Mouse (Mus musculus) cerebellum, postnatal 25 days (tissue): ENCODE results near the gene Rpl18a.

ENCODE experiments used
- DNase-seq, 2 experiments: peaks; one replicate each; pipeline ENCODE4 v3.0.0; 2021; ENCODE audit warnings: mixed read lengths in 2 of 2

The Rpl18a gene

GRCm38 (mm10) chr8:70902211-70902610, 5.0 kb upstream of the Rpl18a start:
- no peak for DNase-seq

DNA sequence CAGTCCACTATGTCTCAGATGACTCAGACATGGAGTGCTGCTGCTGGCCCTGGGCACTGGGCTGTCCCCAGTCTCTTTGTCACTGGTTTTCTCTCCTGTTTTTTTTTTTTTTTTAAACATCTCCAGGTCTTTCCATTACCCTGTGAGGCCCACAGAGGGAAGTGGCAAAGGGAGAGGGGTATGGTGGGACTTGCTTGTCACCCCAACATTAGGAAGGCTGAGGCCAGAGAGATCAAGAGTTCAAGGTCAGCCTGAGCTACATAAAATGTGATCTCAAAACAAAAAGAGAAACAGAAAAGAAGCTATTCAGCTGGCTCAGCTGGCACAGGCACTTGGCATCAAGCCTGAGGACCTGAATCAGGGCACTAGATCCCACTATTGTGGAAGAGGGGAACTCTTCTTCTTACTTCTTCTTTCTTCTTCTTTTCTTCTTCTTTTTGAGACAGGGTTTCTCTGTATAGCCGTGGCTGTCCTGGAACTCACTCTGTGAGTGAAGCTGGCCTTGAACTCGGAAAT, 3.7 kb upstream of the Rpl18a start:
- DNase-seq: no peak

GRCm38 (mm10) chr8:70899226-70899625, 2.0 kb upstream of the Rpl18a start:
- DNase-seq: no peak

- DNase-seq: peak in 1 of 2 experiments; percentile 15
Observed at GRCm38 (mm10) chr8:70898661-70899198, 1.5 kb upstream of the Rpl18a start.

GRCm38 (mm10) chr8:70897681-70898413, 635 bp upstream of the Rpl18a start:
- peak; percentile 93 to 95 for DNase-seq

GRCm38 (mm10) chr8:70896316-70897020, 744 bp downstream of the Rpl18a start:
- peak in 1 of 2 experiments; percentile 33 for DNase-seq

DNA sequence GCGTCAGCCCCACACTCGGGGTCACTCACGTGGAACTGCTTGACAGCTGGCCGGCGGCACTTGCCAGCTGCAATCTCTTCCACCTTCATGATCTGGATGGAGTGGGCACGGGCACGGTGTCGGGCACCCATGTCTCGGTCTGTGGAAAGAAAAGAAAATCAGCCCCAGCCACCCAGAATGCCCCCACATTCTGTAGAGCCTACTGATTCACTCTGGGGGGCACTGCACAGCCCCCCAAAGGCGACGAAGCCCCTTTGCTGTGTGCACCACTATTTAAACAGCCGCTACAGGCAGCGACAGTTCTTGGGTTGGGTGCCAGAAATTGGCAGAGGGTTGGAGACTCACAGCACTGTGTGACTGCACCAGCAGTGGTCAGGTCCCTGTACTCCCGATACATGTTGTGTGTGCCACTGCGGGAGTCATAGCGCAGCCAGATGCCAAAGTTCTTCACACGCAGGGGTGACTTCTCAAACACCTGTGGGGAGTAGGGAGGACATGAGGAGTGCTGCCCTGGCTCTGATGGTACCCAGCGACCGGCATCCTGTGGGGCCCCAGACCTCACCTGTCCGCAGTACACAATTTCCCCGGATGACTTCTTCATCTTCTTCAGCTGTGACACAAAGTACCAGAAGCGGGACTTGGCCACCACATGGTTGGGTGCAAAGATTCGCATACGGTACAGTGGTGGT, 1.5 kb downstream of the Rpl18a start:
- DNase-seq: peak in 1 of 2 experiments; percentile 9

GRCm38 (mm10) chr8:70894771-70895545, 2.3 kb downstream of the Rpl18a start:
- DNase-seq: no peak

GRCm38 (mm10) chr8:70894385-70894720, 2.9 kb downstream of the Rpl18a start:
- DNase-seq: no peak

DNA sequence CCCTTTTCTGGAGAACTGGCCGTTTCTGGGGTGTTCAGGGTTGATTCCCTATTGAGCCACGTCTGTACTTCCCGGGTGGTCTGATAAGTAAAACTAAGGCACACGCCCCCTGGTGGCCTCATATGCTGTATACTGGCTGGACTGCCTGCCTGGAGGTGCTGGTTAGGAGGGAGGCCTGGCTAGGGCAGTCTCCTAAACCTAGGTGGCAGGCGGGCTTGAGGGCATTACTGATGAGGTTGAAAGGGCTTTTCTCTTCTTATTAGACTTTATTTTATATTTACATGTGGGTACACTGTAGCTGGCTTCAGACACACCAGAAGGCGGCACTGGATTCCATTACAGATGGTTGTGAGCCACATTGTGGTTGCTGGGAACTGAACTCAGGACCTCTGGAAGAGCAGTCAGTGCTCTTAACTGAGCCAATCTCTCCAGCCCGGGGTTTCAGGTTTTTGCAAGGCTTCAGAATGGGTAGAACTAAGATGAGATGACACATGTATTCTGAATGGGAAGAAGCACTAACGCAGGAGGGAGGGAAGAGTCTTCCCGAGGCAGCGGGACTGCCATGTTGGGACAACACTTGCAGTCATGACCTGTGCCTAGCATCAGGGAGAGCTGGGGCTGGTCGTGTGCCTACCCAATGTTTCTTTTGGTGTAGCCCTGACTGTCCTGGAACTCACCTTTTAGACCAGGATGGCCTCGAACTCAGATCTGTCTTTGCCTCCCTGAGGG, 3.4 kb downstream of the Rpl18a start:
- DNase-seq: peak; percentile 74 to 84

DNA sequence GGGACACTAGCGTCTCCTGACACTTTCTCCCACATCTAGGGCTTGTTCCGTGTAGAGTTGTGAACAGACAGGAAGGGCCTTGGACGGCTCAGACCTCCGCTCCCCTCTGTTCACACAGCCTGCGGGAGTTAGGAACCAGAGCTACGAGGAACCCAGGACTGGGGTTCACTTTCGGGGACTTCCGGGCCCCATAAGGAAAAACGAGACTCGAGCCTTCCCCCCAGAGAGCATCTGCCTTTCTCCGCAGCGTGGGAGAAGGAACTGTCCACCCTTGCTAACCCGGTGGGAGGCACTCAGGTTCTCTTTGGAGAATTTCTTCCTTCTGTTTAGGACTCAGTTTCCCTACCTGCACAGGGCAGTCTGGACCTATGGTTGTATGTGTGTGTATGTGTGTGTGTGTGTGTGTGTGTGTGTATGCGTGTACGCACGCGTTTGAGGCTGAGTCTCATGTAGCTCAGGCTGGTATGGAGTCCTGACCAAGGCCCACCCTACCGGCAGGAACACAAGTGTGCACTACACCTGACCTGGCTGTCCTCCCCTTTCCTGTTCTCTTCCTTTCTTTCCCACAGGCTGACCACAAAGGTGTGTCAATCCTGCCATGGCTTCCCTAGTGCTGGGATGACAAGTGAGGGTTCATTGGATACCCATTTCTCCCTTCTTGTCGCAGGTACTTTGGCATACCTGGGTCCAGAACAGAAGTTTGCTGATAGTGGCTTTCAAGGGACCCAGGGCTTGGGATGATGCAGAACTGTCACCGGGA, 4.1 kb downstream of the Rpl18a start:
- DNase-seq: peak in 1 of 2 experiments; percentile 16

DNA sequence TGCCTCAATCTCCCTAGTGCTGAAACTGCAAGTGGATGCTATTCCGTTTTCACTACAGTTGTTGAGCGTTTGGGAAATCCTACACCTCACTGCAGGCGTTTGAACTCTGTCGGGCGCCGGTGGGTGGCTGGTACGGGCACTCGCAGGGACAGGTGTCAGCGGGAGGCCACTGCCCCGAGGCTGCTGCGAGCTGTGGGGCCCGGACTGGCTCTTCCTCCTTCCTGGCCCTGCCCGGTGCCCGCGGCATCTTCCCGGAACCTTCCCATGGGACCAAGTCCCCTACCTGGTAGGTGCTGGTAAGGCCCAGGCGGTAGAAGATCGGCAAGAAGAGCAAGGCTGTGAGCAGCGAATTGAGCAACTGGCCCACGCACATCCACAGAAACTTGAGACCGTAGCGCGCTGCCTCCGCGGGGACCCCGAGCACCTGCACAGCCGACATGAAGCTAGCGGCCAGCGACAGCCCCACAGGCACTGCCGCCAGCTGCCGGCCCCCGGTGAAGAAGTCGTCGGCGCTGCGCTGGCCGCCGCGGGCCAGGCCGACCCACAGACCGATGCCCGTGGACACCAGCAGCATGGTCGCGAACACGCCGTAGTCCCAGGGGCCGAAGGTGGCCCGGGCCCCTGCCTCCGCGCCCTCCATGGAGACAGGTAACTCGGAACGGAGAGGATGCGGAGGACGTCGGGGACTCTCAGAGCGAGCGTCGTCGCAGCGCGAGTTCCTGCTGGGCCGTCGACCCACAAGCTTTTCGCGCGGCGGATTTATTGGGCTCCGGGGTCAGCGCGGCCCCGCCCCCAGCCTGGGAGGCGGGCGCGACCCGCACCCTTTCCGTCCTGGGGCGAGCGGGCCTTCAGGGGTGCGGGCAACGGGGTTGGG, 5.0 kb downstream of the Rpl18a start, which contains the start of gene Slc5a5:
Gene Slc5a5, minus strand, starts transcription at position 736 of the 874 bp plus-strand sequence.
- DNase-seq: peak in 1 of 2 experiments; percentile 30

- DNase-seq: peak in 1 of 2 experiments; percentile 50
Observed at GRCm38 (mm10) chr8:70891356-70891755, 5.9 kb downstream of the Rpl18a start.

DNA sequence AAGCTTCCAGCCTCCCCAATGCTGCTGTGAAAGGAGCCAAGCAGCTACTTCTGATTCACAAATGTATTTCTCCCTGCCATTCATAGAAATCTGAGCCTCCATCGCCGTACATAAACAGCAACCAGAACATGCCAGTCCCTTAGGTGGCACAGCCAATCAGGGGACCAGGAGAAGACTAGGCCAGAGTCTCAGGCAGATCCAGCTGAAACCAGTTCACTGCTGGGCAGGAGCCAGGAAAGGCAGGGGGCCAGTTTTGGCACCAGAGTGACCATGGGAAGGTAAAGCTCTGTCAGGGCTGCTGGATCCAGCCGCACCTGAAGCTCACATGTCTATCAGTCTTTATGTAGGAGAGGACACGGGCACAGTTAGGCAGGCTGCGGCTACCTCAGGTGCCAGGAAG, 6.6 kb downstream of the Rpl18a start:
- DNase-seq: peak in 1 of 2 experiments; percentile 17

DNA sequence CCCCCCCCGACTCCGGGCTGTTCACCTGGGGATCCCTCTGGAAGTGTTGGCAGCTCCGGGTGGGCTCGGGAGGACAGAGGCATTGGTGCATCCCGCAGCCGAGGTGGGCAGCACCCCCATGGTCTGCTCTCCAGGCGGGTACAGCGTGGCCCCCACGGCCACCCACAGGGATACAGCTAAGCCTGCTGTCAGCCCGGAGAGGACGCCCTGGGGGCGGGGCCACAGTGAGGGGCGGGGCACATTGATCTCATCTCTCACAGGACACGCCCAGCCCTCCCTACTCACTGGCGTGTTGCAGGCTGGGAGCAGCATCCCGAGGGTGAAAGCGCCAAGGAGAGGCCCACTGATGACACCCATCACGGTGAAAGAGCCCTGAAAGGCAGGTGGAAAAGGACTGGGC, 9.5 kb downstream of the Rpl18a start:
- DNase-seq: peak in 1 of 2 experiments; percentile 50

GRCm38 (mm10) chr8:70885612-70886011, 11.6 kb downstream of the Rpl18a start:
- peak in 1 of 2 experiments; percentile 6 for DNase-seq

DNA sequence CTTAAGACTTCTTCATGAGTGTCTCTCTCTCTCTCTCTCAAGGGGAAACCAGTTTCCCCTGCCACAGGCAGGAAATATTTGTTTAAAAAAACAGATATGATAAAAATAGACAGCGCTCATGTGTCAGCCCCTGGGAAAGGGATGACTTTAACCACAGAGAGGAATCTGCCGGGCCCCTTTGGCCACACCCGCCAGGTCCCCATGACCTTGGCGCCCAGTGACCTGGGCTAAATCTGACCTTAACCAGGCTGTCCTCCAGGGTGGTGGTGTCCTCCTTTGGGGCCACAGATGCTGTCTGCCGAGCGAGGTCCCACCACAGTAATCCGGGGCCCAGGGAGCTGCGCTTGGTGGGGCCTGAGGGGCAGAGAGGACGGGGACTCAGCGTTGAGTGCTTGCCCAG, 12.5 kb downstream of the Rpl18a start:
- no peak for DNase-seq

DNA sequence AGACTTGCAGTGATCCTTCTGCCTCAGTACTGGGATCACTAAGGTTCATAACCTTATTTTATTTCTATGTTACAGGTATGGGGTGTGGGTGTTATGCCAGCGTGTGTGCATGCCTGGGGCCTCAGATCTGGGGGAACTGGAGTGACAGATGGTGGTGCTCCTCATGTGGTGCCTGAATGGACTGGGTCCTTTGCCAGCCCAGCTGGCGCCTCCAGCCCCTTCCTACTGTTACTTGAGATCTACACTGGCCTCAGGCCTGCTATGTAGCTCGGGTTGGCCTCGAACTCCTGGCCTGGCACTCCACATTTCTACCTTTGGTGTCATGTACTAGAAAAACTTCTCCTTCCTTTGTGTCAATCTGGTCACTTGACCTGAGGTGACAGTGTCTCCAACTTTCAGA, 13.0 kb downstream of the Rpl18a start:
- DNase-seq: peak; percentile 59 to 67

DNA sequence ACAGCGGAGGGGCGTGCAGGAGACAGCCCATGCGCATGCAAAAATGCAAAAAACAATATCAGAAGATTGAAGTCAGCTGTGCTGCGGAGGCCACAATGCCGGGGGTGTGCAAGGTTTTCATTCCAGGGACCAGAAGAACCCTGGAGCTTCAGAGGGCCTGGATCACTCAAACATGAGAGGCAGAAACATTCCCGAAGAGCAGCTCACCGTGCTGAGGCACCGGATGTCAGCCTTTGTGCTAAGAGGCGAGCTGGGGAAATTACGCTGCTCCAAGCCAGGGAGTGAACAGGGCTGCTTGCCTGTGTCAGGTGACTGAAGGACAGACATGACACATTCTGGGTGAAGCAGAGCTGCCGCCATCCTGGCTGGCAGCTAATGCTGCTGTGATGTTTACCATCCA, 16.7 kb downstream of the Rpl18a start:
- peak; percentile 60 to 70 for DNase-seq

DNA sequence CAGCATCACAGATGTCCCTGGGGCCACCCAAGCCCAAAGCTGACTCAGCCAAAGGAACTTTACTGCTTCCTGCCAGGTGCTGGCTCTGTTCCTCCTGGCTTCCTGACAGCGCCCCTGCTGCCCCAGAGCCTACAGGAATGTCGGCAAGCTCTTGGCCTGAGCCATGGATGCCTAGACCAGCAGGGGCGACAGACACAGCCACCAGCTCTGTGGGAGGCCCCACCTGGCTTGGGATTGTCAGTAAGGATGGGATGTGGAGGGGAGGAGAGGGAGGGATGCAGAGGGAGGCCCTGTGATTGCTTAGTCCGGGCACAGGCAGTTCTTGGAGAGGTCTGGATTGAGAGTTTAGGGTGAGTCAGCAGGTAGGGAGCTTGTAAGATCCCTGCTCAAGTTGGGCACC, 17.1 kb downstream of the Rpl18a start:
- peak; percentile 97 to 98 for DNase-seq
